Mouse (Mus musculus) limb, embryonic 14.5 days (tissue): ENCODE measurements around the gene Il2ra. TPM values are rescaled to one million over a fixed set of nuclear protein-coding genes. Genes with fewer than 3 reads are reported as not detected.

ENCODE experiments used
- ATAC-seq: fragments of 200-750 bp; cut with Nextera tagmentation; 2 replicates; pipeline ENCODE4 v1.8.0; 2017; ENCODE audit warnings: low read depth, moderate number of reproducible peaks, moderate TSS enrichment; ENCODE audit not compliant: low FRiP score
- DNase-seq: peaks from one replicate; pipeline ENCODE4 v3.0.0-alpha.2; 2015; ENCODE audit warnings: low spot score
- H3K27ac ChIP-seq: fragments of 300-500 bp; sonication (generic); replicated peaks from 2 replicates; pipeline ENCODE4 v1.5.1; 2014; ENCODE audit warnings: low read depth, mild to moderate bottlenecking, low read length, moderate library complexity, mixed read lengths
- H3K27me3 ChIP-seq: fragments of 300-500 bp; sonication (generic); 2 replicates; pipeline ENCODE4 v1.6.1; 2014; ENCODE audit warnings: low read length, mixed read lengths; ENCODE audit not compliant: control insufficient read depth, insufficient read depth
- H3K36me3 ChIP-seq: fragments of 300-500 bp; sonication (generic); 2 replicates; pipeline ENCODE4 v1.6.1; 2014; ENCODE audit warnings: mild to moderate bottlenecking, low read length, moderate library complexity, mixed read lengths; ENCODE audit not compliant: control insufficient read depth, insufficient read depth
- H3K4me1 ChIP-seq: fragments of 300-500 bp; sonication (generic); 2 replicates; pipeline ENCODE4 v1.6.1; 2014; ENCODE audit warnings: antibody characterized with exemption, low read length, mixed read lengths; ENCODE audit not compliant: control insufficient read depth, insufficient read depth
- H3K4me2 ChIP-seq: fragments of 300-500 bp; sonication (generic); replicated peaks from 2 replicates; pipeline ENCODE4 v1.6.1; 2014; ENCODE audit warnings: low read depth, mild to moderate bottlenecking, low read length, moderate library complexity; ENCODE audit not compliant: severe bottlenecking
- H3K4me3 ChIP-seq: fragments of 300-500 bp; sonication (generic); replicated peaks from 2 replicates; pipeline ENCODE4 v1.5.1; 2014; ENCODE audit warnings: low read length
- H3K9ac ChIP-seq: fragments of 300-500 bp; sonication (generic); 2 replicates; pipeline ENCODE4 v1.6.1; 2014; ENCODE audit warnings: mild to moderate bottlenecking, low read depth, low read length, moderate library complexity; ENCODE audit not compliant: severe bottlenecking
- H3K9me3 ChIP-seq: fragments of 300-500 bp; sonication (generic); 2 replicates; pipeline ENCODE4 v1.6.1; 2016; ENCODE audit warnings: low read length; ENCODE audit not compliant: control insufficient read depth
- POLR2A ChIP-seq: fragments of 200-500 bp; IDR thresholded peaks from 2 replicates; pipeline ENCODE4 v1.8.0; 2012; ENCODE audit warnings: inconsistent platforms, mild to moderate bottlenecking, moderate library complexity, borderline replicate concordance; ENCODE audit not compliant: insufficient read depth, insufficient read length; ENCODE audit errors: extremely low read depth
- WGBS: fragments of 180-500 bp; shearing (Covaris S2); extraction: QIAGEN DNeasy Blood & Tissue Kit; methylation state at CpG from one replicate; pipeline ENCODE4 v1.1.7; 2014; 5-methylcytosine and 5-hydroxymethylcytosine counted together
- polyA plus RNA-seq, 2 experiments: library from polyadenylated mRNA; depleted of rRNA in 1 of 2; stranded (reverse) in 1 of 2; unstranded in 1 of 2; fragments of >200 nt; fragmentation: Nextera tagmentation in 1 of 2; extraction: Ambion mirVana in 1 of 2; gene quantifications; 2 replicates each; pipeline versions ENCODE4 v1.2.1 to v1.2.3; 2012 to 2014

The Il2ra gene
- polyA plus RNA-seq, 2 experiments, result not detected

DNA sequence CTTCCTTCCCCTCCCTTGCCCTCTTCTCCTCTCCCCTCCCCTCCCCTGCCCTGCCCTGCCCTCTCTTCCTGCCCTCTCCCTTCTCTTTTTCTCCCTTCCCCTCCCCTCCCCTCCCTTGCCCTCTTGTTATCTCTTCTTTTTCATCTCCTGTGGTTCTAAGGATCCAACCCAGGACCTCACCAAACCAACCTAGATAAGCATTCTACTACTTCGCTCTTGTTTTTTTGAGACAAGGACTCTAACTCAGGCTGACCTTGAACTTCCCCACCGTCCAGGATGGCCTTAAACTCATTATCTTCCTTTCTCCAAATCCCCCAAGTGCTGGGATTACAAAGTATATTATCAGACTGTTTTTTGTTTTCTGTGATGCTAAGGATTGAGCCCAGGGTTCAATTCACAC is 10.2 kb downstream of the Il2ra start:
- no peak overlapping the region for H3K4me3 ChIP-seq
- ATAC-seq, result no peak
- H3K27me3 ChIP-seq, result no peaks in the 10 kb centered on the region
- no peaks in the 10 kb centered on the region for H3K36me3 ChIP-seq
- H3K9me3 ChIP-seq, result no peaks in the 10 kb centered on the region
- H3K4me2 ChIP-seq, result no peak overlapping the region
- WGBS, result 76% methylated on average over 2 of the region's 2 CpGs
- no peak for TF ChIP-seq POLR2A
- DNase-seq, result no peak
- no peak overlapping the region for H3K27ac ChIP-seq
- no peaks in the 10 kb centered on the region for H3K4me1 ChIP-seq
- no peak overlapping the region for H3K9ac ChIP-seq

DNA sequence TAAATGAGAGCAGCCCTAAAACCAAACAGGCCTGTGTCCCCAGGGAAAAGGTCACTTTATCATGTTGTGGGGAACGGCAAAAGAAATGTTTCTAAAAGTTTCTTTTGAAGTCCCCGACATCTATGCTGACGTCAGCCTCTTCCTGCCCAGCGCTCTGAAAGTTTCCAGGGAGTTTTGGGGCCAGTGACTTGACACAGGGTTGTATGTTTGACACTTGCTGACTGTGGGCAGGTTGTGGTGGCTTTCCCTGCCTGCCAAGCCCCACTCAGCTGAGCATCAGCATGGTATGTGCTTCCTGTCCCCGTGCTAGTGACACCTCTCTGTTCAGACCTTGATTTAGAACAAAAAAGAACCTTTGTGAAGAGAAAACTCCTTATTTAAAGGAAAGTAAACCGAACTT is 10.7 kb downstream of the Il2ra start:
- no peak for DNase-seq
- Histone ChIP-seq H3K9me3 (no peaks in the 10 kb centered on the region), H3K4me2 (no peak overlapping the region), H3K9ac (no peak overlapping the region), H3K27ac (no peak overlapping the region), H3K4me3 (no peak overlapping the region), H3K27me3 (no peaks in the 10 kb centered on the region), H3K36me3 (no peaks in the 10 kb centered on the region), H3K4me1 (no peaks in the 10 kb centered on the region)
- ATAC-seq, result no peak
- no peak for TF ChIP-seq POLR2A
- WGBS, result 51% methylated on average over 6 of the region's 6 CpGs

DNA sequence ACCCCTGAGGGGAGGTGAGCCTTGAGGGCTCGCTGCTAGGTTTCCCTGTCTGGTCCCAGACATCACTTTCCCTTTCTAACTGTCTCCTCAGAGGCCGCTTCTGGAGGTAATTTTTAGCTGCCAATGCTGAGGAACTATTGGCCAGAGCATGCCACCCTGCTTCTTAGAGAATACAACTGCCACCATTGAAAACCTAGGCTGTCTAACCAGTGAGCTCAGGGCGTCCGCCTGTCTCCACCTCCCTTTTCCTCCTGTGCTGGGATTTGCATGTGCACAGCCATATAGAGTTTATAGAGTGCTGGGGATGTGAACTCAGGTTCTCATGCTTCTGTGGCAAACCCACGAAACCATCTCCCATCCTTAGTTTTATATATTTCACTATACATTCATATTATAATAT is 11.2 kb downstream of the Il2ra start:
- no peaks in the 10 kb centered on the region for H3K36me3 ChIP-seq
- H3K4me3 ChIP-seq, result no peak overlapping the region
- ATAC-seq (no peak), DNase-seq (no peak)
- no peak overlapping the region for H3K4me2 ChIP-seq
- no peaks in the 10 kb centered on the region for H3K4me1 ChIP-seq
- no peak overlapping the region for H3K9ac ChIP-seq
- no peak overlapping the region for H3K27ac ChIP-seq
- no peaks in the 10 kb centered on the region for H3K27me3 ChIP-seq
- TF ChIP-seq POLR2A, result no peak
- 70% methylated on average over 5 of the region's 5 CpGs for WGBS
- no peaks in the 10 kb centered on the region for H3K9me3 ChIP-seq

DNA sequence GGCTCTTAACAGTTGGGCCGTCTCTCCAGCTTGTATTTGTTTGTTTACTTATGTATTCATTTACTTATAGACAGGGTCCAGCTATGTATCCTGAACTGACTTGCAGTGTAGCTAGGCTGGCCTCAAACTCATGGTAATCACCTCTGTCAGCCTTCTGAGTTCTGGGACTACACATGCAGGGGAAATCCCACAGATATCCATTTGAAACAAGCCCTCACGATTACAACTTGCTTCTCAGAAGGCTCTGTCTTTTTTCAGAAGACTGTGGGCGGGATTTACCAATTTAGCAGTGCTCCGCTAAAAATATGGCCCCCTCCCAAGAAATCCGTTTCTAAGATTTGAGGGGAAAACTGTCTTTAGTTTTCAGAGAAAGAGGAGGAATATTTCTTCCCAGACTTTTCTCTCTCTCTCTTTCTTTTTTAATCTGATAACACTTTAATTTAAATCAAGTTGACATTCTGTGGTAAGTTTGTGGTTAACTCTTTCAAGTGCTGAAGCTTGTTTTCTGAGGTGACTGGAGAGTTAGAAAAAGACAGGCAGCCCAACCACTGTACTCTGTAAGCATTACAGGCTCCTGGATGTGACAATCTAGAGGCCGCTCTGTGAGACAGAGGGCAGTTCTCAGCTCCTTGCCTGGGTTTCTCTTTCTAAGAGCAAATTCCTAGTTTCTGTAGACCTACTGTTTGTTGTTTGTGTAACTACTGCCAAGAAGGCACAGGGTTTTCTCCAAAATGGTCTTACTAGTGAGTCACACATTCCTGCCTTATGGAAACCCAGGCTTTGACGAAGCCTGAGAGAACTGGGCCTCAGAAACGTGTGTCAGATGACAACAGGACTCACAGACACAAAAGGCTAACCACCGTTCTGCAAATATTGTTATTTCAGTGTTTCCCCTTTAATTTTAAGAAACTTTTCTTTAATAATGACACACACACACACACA is 12.7 kb downstream of the Il2ra start:
- no peaks in the 10 kb centered on the region for H3K27me3 ChIP-seq
- H3K4me1 ChIP-seq, result no peaks in the 10 kb centered on the region
- H3K27ac ChIP-seq, result no peak overlapping the region
- H3K9me3 ChIP-seq, result no peaks in the 10 kb centered on the region
- H3K36me3 ChIP-seq, result no peaks in the 10 kb centered on the region
- no peak overlapping the region for H3K4me3 ChIP-seq
- H3K4me2 ChIP-seq, result no peak overlapping the region
- no peak for TF ChIP-seq POLR2A
- ATAC-seq (no peak), DNase-seq (no peak)
- H3K9ac ChIP-seq, result no peak overlapping the region
- WGBS, result 67% methylated on average over 9 of the region's 9 CpGs

DNA sequence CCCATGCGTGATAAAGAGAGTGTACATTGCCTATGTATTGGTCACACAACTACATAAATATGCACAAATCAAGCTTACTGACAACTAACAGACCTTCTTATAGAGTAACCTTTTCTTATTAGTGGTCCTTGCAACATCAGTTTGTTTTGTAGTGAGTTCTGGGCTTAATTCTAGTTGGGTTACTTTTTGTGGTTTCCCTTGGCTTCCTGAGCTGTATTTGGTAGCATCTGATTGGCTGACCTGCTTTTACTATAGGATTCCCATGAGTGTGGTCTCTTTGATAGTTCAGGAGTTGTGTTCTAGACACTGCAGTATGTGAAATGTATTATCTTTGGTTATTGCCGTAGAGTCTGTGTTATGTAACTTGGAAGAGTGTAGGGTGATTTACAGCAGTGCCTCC is 15.0 kb downstream of the Il2ra start:
- Histone ChIP-seq H3K4me2 (no peak overlapping the region), H3K9me3 (no peaks in the 10 kb centered on the region), H3K36me3 (no peaks in the 10 kb centered on the region), H3K4me1 (no peaks in the 10 kb centered on the region), H3K27me3 (no peaks in the 10 kb centered on the region), H3K9ac (no peak overlapping the region), H3K27ac (no peak overlapping the region), H3K4me3 (no peak overlapping the region)
- ATAC-seq, result no peak
- DNase-seq, result no peak
- no peak for TF ChIP-seq POLR2A
- WGBS, result 91% methylated on average over 2 of the region's 2 CpGs
